7 mouse cellular contexts compared by ENCODE assay signal in the genomic region with DNA sequence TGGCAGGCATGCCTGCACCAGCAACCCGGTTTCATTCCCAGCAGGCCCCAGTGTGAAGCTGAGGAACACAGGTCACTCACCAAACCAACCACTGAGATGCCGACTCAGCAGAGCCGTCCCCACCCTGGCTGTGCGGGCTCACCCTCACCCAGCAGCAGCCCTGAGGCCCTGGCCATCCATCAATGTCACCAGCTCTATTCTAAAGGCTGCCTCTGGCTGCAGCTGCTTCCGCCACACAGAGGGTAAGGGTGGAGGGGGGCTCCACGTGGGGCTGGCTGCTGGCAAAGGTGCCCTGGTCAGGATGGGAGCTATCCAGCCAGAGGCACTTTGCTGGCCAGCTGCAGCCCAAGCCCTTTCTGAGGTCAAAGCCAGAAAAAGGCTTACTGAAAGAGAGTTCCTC.
DNase-seq lines count a peak whose midpoint lies in the region; ATAC-seq lines count a peak whose summit lies in the region.

No protein-coding gene starts in this region.

- peak; percentile 18 for DNase-seq in retina, postnatal 1 day
- DNase-seq in retina, embryonic 14.5 days (ENCODE audit: low spot score): no peak
- peak; percentile 51 to 60 for DNase-seq in kidney, postnatal 36 days
- no peak for DNase-seq in layer of hippocampus, postnatal 14 days (ENCODE audit: low spot score in 2 of 2)
- DNase-seq in right cerebral cortex, postnatal 10 days (ENCODE audit: low spot score in 2 of 2): no peak
- DNase-seq in thymus, postnatal 14 days: no peak

- peak; percentile 33 for ATAC-seq in granulocyte monocyte progenitor cell, adult 5-6 weeks (replicated peaks; ENCODE audit: poor library complexity, severe bottlenecking)

Comparison
In these comparisons a context has a peak if more than half of its experiments do, and no peak if none do; other contexts are left out.
1. DNase-seq: peak in retina, postnatal 1 day (single experiment) and kidney, postnatal 36 days (2 of 2); none in retina, embryonic 14.5 days (single experiment), layer of hippocampus, postnatal 14 days (0 of 2), right cerebral cortex, postnatal 10 days (0 of 2) and thymus, postnatal 14 days (single experiment).